Mouse (Mus musculus): Measurements from ENCODE around the gene Adh6b.

Gene Adh6b

DNA sequence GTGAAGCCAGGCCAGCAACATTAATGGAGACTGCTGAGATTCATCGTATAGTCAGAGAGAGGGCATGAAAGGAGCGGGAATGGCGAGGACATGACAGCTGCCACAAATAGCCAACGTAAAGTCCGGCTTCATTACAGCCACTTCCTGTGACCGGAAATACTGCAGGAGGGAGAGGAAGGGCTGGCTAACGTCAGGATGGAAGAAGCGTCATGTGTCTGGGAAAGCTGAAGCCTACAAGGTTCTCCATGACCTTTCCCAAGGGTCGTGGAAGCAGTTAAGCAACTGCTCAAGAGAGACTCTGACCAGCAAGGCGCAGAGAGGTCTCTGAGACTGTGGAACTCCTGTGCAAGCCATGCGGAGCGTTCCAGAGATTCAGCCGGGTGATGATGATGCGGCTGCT lies at the start of gene Adh6b:
Gene Adh6b (plus strand): TSS at position 305 of the 400 bp plus-strand sequence.
- no peak for DNase-seq

- no peak for DNase-seq
Observed at GRCm38 (mm10) chr3:138293298-138293895, 48.2 kb upstream of the Adh6b start.

DNA sequence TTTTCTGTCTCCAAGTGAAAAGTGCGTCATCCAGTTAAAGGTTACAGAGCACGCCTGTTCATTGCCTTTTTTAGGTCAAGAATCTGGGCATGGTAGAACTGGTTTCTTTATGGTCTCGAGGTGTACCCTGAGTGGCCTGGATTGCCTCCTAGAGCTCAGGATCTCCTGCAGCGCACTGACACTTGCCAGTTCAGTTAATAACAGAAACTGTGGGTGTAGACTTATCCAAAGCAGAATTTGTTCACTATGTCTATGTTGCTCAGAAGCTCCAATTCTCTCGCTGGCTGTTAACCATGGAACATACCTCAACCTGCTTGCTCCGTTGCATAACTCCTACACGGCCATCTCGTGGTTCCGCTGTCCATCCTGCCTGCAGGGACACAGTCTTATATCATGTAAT lies 41.4 kb upstream of the Adh6b start:
- no peak for DNase-seq

DNA sequence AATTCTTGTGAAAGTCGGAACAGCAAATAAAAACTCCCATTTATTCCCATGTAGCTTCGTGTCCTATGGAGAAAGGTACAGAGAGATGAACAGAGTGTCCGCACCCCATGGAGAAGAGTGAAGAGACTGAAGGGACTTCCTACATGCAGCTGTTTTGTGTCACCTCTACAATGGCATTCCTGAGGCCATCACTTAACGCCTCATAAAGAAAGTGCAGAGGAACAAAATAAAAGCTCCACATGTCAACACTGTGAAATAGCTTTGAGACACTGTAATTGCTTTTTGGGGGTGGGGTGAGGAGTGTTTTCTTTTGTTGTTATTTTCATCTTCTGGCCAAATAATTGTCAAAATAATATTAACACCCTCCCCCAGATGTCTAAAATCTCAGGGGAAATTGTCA lies 38.9 kb upstream of the Adh6b start:
- no peak for DNase-seq

DNA sequence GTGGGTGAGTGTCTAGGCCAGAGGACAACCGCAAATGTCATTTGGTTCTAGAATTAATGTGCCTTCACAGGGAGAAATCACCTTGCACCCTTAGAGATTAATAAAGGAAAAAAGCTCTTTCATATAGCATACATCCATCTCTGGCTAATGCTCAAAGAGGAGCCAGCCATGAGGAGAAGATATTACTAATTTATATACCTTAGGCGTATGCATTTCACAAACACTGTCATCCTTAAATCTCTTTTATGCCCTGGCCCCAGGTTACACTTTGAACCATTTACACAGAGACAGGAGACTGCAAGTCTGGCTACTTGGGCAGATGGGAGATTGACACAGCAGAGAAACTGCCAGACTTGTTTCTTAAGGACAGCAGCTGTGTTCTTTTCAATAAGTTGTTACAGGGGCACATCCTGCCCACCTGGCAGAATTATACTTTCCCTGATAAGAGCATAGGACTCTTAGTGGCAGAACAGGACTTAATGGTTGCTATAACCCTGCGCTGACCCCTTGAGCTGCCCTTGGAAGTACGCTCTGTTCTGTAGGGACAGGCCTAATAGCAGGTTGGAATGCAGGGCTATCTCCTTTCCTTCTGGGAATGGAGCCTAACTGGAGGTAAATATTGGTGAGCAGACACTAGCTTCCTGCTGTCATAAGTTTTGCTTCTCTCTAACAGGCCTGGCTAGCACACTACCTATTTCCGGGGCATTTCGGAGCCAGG lies 37.6 kb upstream of the Adh6b start:
- DNase-seq, result no peak

- no peak for DNase-seq
Observed at GRCm38 (mm10) chr3:138304489-138304871, 37.1 kb upstream of the Adh6b start.

DNA sequence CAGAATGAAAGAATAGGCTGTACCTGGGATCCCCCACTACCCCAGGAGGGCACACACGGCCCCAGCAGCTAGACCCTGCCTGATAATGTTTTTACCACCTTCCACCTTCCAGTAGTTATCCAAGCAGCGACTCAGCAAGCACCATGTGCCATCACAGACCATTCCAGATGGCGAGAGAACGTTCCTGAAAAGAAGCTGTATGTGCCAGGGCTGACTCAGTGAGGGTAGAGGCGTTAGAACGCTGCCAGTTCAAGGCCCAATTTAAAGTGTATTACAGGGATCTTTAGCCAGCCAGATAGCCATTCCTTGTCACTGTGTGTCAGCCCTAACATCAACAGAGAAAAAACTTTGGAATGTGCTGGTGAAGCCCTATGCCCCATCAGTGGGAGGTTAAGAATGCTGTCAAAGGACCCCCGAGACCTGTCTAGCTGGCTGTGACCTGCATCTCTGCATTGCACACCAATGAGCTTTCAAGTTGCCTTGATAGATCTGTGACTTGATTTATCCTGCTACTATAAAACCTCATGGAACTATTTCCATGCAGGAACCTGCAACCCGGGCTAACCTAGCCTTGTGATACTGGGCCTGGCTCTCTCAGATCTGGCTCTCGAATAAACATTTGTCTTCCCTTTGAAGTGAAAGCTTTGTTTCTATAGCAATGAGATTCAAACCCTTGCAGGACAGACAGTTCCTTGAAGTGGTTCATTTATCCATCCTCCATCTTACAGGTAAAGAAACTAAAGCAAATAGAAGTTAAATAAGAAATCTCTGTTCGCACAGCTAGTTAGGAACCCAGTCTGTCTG lies 35.9 kb upstream of the Adh6b start:
- DNase-seq, result no peak

DNA sequence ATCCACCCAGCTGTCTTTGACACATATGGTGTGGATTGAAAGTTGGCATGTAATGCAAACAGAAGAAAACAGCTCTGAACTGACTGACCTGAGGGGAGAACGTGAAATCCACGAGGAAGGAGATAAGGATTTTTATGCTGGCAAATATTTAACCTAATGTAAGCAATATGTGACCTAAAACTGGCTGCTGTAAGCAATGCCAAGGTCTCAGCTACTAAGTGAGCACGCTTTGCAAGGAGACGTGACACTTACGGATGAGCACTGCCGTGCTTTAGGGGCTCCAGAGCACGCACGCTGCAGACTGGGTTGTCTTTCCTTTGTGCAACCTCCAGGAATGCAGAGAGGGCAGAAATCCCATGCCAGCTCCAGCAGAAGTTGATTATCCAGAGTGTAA lies 35.3 kb upstream of the Adh6b start:
- no peak for DNase-seq

DNA sequence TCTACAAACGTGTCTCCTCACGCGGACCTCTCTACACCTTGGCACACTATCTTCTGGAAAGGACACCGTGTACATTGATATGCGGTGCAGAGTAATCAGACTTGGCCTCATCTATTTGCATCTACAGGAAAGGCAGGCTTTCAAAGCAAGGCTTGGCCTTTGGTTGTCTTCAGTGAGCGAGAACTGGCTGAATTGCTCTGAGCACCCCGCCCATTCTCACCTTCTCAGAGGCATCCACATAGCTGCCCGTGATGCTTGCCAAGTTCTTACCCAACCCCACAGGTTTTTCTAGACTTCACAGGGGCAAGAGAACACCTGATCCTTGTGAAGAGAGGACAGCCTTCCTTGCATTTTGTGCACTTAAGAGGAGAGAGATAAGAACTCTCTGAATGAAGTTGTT lies 31.7 kb upstream of the Adh6b start:
- DNase-seq, result no peak

DNA sequence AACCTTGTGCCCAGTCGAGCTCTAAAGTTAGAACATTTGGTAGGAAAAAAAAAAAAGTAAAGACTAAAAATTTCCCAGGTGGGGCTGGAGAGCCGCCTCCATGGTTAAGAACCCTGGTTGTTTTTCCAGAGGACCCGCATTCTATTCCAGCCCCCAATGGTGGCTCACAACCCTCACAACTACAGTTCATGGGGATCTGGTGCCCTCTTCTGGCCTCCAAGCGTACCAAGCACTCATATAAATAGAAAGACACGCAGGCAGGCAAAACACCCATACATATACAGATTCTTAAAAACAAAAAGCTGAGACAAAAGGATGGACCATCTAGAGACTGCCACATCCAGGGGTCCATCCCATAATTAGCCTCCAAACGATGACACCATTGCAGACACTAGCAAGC lies 30.6 kb upstream of the Adh6b start:
- DNase-seq, result no peak

GRCm38 (mm10) chr3:138312965-138313364 lies 28.6 kb upstream of the Adh6b start, which contains the start of gene Adh6a:
Gene Adh6a (plus strand): TSS chr3:138313286.
- no peak for DNase-seq

DNA sequence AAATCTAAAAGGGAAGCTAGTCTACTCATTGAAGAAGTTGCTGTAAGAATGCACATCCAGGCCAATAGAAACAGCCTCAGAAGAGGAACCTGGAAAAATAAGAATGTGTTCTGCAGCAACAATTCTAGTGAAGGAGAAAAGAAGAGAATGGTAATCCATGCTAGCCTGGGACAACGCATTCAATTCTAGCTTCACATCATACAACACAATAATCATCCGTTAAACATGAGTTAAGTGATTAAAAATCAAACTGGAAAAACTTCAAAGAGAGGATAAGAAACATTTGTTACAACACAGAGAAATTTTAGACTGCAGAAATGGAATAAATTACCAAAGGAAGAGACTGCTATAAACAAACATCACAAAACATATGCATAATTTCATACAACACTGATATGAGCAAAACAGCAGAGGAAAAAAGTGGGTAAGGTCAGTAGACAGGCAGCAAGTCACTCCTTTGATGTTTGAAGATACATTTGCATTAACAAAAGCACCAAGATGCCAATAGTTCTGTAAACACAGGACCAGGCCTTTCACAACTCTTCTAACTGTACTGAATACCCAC lies 24.6 kb upstream of the Adh6b start:
- DNase-seq, result no peak

DNA sequence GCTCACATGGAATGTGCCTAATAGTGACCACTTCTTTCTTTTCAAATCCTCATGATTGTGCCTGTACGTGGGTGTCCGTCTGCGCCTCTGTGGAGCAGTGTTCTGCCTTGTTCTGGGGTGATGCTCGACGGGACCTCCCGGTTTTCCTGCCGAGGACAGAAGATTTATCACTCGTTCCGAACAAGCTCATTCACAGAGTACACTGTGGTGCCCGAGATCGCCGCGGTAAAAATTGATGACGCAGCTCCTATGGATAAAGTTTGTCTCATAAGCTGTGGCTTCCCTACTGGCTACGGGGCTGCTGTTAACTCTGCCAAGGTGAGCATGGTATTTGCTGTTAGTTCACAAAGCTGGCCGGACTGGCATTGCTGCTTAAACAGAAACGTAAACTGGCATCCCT lies 16.6 kb upstream of the Adh6b start:
- no peak for DNase-seq

DNA sequence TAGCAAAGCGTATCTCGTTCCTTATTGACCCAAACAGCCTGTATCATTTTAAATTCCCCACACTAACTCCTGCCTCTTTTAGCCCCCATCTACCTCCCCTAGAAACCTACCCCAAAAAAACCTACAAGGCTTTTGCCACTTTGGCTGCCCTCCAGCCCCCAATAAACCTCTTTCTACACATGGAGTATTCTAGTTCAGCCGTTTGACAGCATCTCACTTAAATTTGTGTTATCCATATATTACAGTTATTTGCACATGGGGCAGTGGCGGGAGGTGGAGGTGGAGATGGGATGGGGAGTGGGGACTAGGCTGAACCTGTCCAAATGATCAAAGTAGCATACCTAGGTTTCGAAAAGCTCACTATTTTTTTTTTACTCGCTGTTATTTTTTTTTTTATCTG lies 16.1 kb upstream of the Adh6b start:
- DNase-seq, result no peak

DNA sequence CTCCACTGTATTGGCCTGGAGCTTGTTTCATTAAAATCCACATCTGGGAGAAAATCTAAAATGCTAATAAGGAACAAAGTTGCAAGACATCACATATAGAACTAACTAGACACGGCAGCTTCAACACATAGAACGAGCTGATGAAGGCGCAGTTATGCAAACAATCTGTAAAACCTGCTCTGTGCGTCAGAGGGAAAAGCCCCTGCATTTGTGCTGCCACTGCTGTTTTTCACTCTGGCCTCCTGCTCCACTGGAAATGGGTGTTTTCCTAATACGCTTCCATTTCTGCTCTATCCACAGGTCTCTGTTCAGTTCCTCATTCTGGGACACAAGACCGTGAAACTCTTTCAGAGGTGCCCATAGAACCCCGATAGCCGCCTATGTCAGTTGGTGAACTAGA lies 7.7 kb upstream of the Adh6b start:
- DNase-seq, result no peak

DNA sequence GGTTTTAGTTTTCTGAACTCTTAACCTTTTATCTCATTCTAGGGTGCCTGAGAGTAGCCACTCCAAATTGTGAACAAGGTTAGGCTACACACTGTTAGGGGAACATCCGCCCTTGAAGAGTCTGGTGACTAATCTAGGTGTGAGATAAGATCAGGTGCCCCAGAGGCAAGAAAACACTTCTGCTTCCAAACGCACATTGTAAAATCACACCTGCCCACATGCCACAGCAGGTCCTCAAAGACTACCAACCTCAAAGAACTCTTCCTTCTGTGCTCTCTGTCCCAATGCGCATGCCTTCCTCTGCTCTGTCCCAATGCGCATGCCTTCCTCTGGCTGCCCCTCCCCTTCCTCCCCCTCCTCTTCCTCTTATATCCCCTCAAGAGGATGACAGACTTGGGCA lies 7.3 kb upstream of the Adh6b start:
- no peak for DNase-seq

- DNase-seq, result no peak
Observed at GRCm38 (mm10) chr3:138335566-138335965, 6.0 kb upstream of the Adh6b start.

DNA sequence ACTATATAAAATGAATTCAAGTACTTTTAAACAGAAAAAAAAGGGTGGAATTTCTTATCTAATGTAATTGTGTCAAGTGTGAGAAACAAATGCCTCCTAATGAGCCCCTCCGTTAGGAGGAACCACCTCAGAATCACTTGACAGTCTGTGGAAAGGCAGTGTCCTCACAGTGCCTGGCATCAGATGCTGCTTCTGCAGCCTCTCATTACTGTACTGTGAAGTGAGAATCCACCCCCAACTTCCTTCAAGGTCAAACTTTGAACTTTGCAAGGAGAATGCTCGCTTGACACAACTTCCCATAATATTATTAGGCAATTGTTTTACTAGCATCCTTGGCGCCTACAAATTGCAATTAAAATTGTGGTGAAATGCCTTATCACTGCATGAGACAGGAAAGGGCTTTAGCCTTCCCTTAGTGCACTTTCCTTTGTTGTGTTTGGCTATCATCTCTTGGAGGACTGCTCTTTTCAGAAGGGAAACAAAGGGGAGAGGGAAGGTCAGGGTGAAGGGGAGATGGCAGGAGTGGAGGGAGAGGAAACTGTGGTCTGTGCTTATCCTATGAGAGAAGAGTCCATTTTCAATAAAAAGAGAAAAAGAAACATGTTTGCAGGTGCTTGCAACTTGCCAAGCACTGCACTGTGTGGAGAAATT lies 5.3 kb upstream of the Adh6b start:
- DNase-seq, result no peak

GRCm38 (mm10) chr3:138347041-138347440 lies 5.5 kb downstream of the Adh6b start:
- DNase-seq, result no peak

- no peak for DNase-seq
Observed at GRCm38 (mm10) chr3:138352012-138352809, 10.6 kb downstream of the Adh6b start.

DNA sequence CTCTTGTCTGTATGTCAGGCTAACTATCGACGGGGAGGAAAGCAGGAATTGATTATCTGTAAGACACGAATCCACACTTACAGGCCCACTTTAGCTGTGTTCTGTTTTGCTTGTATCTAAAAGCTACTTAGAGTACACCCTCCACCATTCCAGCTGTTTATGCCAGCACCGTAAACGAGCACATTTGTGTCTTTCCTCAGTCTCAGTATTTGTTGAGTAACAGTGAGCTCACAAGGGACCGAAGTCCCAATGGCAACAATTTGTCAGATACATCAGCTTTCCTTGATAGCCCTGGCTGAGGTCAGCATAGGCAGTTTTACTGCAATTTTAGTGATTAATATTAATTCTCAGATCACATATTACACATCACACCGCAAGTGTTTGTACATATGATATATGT lies 17.3 kb downstream of the Adh6b start:
- no peak for DNase-seq

- no peak for DNase-seq
Observed at GRCm38 (mm10) chr3:138360721-138361120, 19.1 kb downstream of the Adh6b start.
